9 mouse cellular contexts compared by ENCODE assay signal in the genomic region with DNA sequence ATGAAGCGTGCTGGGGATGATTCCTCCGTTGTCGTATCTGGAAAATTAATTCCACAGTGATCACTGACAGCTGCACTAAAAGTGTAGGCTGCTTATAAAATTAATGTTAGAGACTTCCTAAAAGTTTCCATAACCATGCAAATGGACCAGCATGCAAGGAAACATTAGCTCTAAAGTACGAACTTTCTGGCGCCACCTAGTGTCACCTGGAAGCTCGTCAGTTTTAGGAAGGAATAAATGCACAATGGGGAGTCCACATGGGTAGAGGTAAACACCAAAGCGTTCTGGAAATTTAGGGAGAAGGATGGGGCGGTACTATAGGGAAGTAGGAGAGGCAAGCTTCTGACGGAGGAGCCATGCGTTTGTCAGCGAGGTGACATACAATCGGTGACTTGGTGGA. TPM values are rescaled to one million over a fixed set of nuclear protein-coding genes. Genes with fewer than 3 reads are reported as not detected.
DNase-seq lines count a peak whose midpoint lies in the region.
"Had no signal": no experiment of that assay in that cellular context is flagged by ENCODE, and none has a peak within 500 bp of the region (broad histone marks: within the 10 kb centered on the region; RNA-seq: fewer than 3 reads in every experiment).

No protein-coding gene starts in this region.

- DNase-seq in embryo, embryonic 10 days (ENCODE audit: low spot score), result peak; percentile 13
- DNase-seq in embryo, embryonic 9.5 days (ENCODE audit: extremely low spot score), result no peak
- peak; percentile 7 to 9 for DNase-seq in left cerebral cortex, postnatal 14 days (ENCODE audit: low spot score in 2 of 2)
- DNase-seq in left cerebral cortex, adult 11 months (ENCODE audit: low spot score), result no peak
- DNase-seq in ES-CJ7 (ENCODE audit: low read depth, low spot score), result peak; percentile 40
- peak; percentile 20 to 64 for DNase-seq in kidney, postnatal 36 days
- DNase-seq in spleen, postnatal 4 days (ENCODE audit: low spot score in 2 of 2), result no peak
- DNase-seq in yolk sac, embryonic 10.5 days (ENCODE audit: low spot score), result no peak
- DNase-seq: cerebellum, postnatal 36 days had no signal

- intact Hi-C loops in left cerebral cortex, postnatal 14 days (cut with DNase I), result no loop called here

RNA-seq across cellular contexts. Expression of gene BC048671, which starts 12.8 kb away (rescaled TPM):
- not detected for total RNA-seq in left cerebral cortex, postnatal 14 days (2021)

RNA-seq across cellular contexts. Expression of gene Chst13, which starts 36.7 kb away (rescaled TPM):
- total RNA-seq in left cerebral cortex, postnatal 14 days (2021), result not detected

RNA-seq across cellular contexts. Expression of gene Vmn1r54, which starts 42.2 kb away (rescaled TPM):
- not detected for total RNA-seq in left cerebral cortex, postnatal 14 days (2021)

RNA-seq across cellular contexts. Expression of gene Uroc1, which starts 44.8 kb away (rescaled TPM):
- total RNA-seq in left cerebral cortex, postnatal 14 days (2021), result not detected

Comparison
In these comparisons a context has a peak if more than half of its experiments do, and no peak if none do; other contexts are left out.
1. DNase-seq: peak in embryo, embryonic 10 days (single experiment), left cerebral cortex, postnatal 14 days (2 of 2), ES-CJ7 (single experiment) and kidney, postnatal 36 days (2 of 2); none in embryo, embryonic 9.5 days (single experiment), left cerebral cortex, adult 11 months (single experiment), spleen, postnatal 4 days (0 of 2) and yolk sac, embryonic 10.5 days (single experiment).